ENCODE assay signal across 14 mouse cellular contexts in the genomic region with DNA sequence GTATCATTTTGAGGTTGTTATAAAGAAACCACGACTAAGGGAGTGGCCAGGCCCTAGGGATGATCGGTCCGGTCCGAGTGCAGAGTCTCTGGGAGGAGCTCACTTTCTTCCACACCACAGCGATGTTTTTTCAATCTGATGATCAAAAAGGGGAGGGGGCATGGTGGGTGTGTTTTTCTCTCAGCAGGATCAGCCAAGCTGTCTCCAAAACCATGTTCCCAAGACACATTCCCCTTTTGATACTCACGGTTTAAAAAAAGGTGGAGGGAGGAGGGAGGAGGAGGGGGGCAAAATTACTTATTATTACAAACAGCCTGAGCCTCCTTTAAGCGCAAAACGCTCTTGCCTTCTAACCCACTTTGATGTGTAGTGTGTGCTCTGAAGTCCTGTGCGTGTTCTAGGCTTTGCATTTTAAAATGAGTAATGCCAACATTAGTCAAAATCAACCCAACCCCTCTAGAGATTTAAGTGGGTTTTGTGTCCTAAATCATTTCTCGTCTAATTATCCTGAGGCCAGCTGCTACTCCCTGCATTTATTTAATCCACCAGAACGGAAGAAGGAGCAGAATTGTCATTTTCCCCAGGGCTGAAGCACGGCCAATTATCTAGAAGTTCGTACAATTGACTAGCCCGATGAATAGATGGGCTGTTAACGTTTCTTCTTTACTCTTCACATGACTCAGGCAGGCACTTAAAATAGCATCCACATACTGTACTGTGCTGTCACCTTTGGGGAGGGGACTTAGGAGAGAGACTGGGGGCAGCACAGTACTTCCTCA.
A peak's percentile ranks its signal among the peaks of the same experiment; 100 is the strongest.
DNase-seq lines count a peak whose midpoint lies in the region; ATAC-seq lines count a peak whose summit lies in the region.
"Had no signal": no experiment of that assay in that cellular context is flagged by ENCODE, and none has a peak within 500 bp of the region (broad histone marks: within the 10 kb centered on the region; RNA-seq: fewer than 3 reads in every experiment).

No protein-coding gene starts in this region.

- peak overlapping the region; percentile 27; the same call in 1 of the 2 replicates for H3K4me2 ChIP-seq in heart, embryonic 15.5 days
- H3K4me2 ChIP-seq in embryonic facial prominence, embryonic 13.5 days: peak overlapping the region; percentile 30; the same call in 1 of the 2 replicates
- H3K4me2 ChIP-seq in hindbrain, embryonic 14.5 days (replicated peaks): peak overlapping the region; percentile 39
- H3K4me2 ChIP-seq in neural tube, embryonic 13.5 days: peak overlapping the region; percentile 41
- H3K4me2 ChIP-seq: liver, embryonic 11.5 days had no signal

- ATAC-seq in heart, embryonic 15.5 days (replicated peaks; ENCODE audit: insufficient number of reproducible peaks, insufficient read depth, low FRiP score, low read depth): no peak
- ATAC-seq in embryonic facial prominence, embryonic 13.5 days (ENCODE audit: insufficient number of reproducible peaks, insufficient read depth, low FRiP score, low TSS enrichment, low read depth): no peak
- ATAC-seq in hindbrain, embryonic 14.5 days (ENCODE audit: low FRiP score): peak; percentile 82
- ATAC-seq in neural tube, embryonic 13.5 days (ENCODE audit: low read depth): peak; percentile 72
- ATAC-seq: activated CD4-positive, CD25-positive, alpha-beta regulatory T cell, adult 4 months; intestine, embryonic 16.5 days had no signal

- H3K36me3 ChIP-seq in heart, embryonic 15.5 days: no peaks in the 10 kb centered on the region
- no peaks in the 10 kb centered on the region for H3K36me3 ChIP-seq in embryonic facial prominence, embryonic 13.5 days
- H3K36me3 ChIP-seq in hindbrain, embryonic 14.5 days (replicated peaks; ENCODE audit: control insufficient read depth, insufficient read depth): no peaks in the 10 kb centered on the region
- no peaks in the 10 kb centered on the region for H3K36me3 ChIP-seq in neural tube, embryonic 13.5 days

- no peaks in the 10 kb centered on the region for H3K9me3 ChIP-seq in heart, embryonic 15.5 days (replicated peaks)
- H3K9me3 ChIP-seq in embryonic facial prominence, embryonic 13.5 days: no peaks in the 10 kb centered on the region
- H3K9me3 ChIP-seq in hindbrain, embryonic 14.5 days (ENCODE audit: control insufficient read depth, low read length): no peaks in the 10 kb centered on the region
- no peaks in the 10 kb centered on the region for H3K9me3 ChIP-seq in neural tube, embryonic 13.5 days
- H3K9me3 ChIP-seq: megakaryocyte, embryonic 14.5 days had no signal

- H3K27me3 ChIP-seq in heart, embryonic 15.5 days: no peaks in the 10 kb centered on the region
- no peaks in the 10 kb centered on the region for H3K27me3 ChIP-seq in embryonic facial prominence, embryonic 13.5 days
- no peaks in the 10 kb centered on the region for H3K27me3 ChIP-seq in hindbrain, embryonic 14.5 days (ENCODE audit: control insufficient read depth, insufficient read depth, low read length)
- no peaks in the 10 kb centered on the region for H3K27me3 ChIP-seq in neural tube, embryonic 13.5 days
- H3K27me3 ChIP-seq: megakaryocyte, embryonic 14.5 days had no signal

- no peak overlapping the region for H3K4me3 ChIP-seq in heart, embryonic 15.5 days
- no peak overlapping the region for H3K4me3 ChIP-seq in embryonic facial prominence, embryonic 13.5 days
- H3K4me3 ChIP-seq in hindbrain, embryonic 14.5 days (replicated peaks; ENCODE audit: low read length): no peak overlapping the region
- no peak overlapping the region for H3K4me3 ChIP-seq in neural tube, embryonic 13.5 days
- H3K4me3 ChIP-seq: megakaryocyte, embryonic 14.5 days had no signal

- no peak overlapping the region for H3K9ac ChIP-seq in heart, embryonic 15.5 days
- no peak overlapping the region for H3K9ac ChIP-seq in embryonic facial prominence, embryonic 13.5 days
- H3K9ac ChIP-seq in hindbrain, embryonic 14.5 days: no peak overlapping the region
- 0 out of 2 replicates have a peak overlapping the region, but pooled peaks have one; percentile 1 for H3K9ac ChIP-seq in neural tube, embryonic 13.5 days

- H3K27ac ChIP-seq in heart, embryonic 15.5 days: 0 out of 2 replicates have a peak overlapping the region, but pooled peaks have one; percentile 27
- no peak overlapping the region for H3K27ac ChIP-seq in embryonic facial prominence, embryonic 13.5 days
- peak overlapping the region; percentile 69 for H3K27ac ChIP-seq in hindbrain, embryonic 14.5 days
- H3K27ac ChIP-seq in neural tube, embryonic 13.5 days (replicated peaks): peak overlapping the region; percentile 79

- 44% methylated on average over 15 of the region's 15 CpGs for WGBS in heart, embryonic 15.5 days
- 14% methylated on average over 15 of the region's 15 CpGs for WGBS in embryonic facial prominence, embryonic 13.5 days
- 8% methylated on average over 15 of the region's 15 CpGs for WGBS in hindbrain, embryonic 14.5 days
- WGBS in neural tube, embryonic 13.5 days: 13% methylated on average over 15 of the region's 15 CpGs

- no peak for DNase-seq in heart, postnatal 4 days
- peak; percentile 65 for DNase-seq in hindbrain, embryonic 14.5 days (ENCODE audit: low spot score)
- DNase-seq in spleen, adult 12 weeks (ENCODE audit: low spot score): no peak
- no peak for DNase-seq in frontal cortex, postnatal 14 days (ENCODE audit: low spot score in 2 of 2)
- DNase-seq in frontal cortex, adult 2 months (ENCODE audit: extremely low spot score in 1 of 2, low spot score in 1 of 2): no peak
- DNase-seq: cerebellum, adult 18-20 months; right cerebral cortex, postnatal 4 days had no signal

- H3K4me1 ChIP-seq in heart, embryonic 15.5 days (replicated peaks): peaks cover 31% of the 10 kb centered on the region
- peaks cover 20% of the 10 kb centered on the region for H3K4me1 ChIP-seq in embryonic facial prominence, embryonic 13.5 days
- H3K4me1 ChIP-seq in hindbrain, embryonic 14.5 days (replicated peaks; ENCODE audit: control insufficient read depth, insufficient read depth, low read length): peaks cover 16% of the 10 kb centered on the region; the same call in 1 of the 2 replicates
- H3K4me1 ChIP-seq in neural tube, embryonic 13.5 days (replicated peaks): peaks cover 33% of the 10 kb centered on the region

Comparison
In these comparisons a context has a peak if more than half of its experiments do, and no peak if none do; other contexts are left out.
1. ATAC-seq: peak in hindbrain, embryonic 14.5 days (single experiment) and neural tube, embryonic 13.5 days (single experiment); none in heart, embryonic 15.5 days (single experiment) and embryonic facial prominence, embryonic 13.5 days (single experiment).
2. Peak in every context shown above with its lines, with median percentiles within 50 percentile points of each other: H3K4me2 ChIP-seq.